Mouse (Mus musculus) heart, embryonic 15.5 days (tissue): ENCODE data around the gene Mfsd4b3. TPM values are rescaled to one million over a fixed set of nuclear protein-coding genes. Genes with fewer than 3 reads are reported as not detected.

Source experiments
- ATAC-seq: fragments of 200-750 bp; cut with Nextera tagmentation; replicated peaks from 2 replicates; pipeline ENCODE4 v1.8.0; 2017; ENCODE audit warnings: low read depth, moderate TSS enrichment; ENCODE audit not compliant: insufficient number of reproducible peaks, insufficient read depth, low FRiP score
- H3K27ac ChIP-seq: fragments of 300-500 bp; sonication (generic); 2 replicates; pipeline ENCODE4 v1.5.1; 2015; ENCODE audit warnings: mild to moderate bottlenecking, inconsistent platforms
- H3K27me3 ChIP-seq: fragments of 300-500 bp; sonication (generic); 2 replicates; pipeline ENCODE4 v1.6.1; 2015; ENCODE audit warnings: inconsistent platforms
- H3K36me3 ChIP-seq: fragments of 300-500 bp; sonication (generic); 2 replicates; pipeline ENCODE4 v1.6.1; 2015; ENCODE audit warnings: mild to moderate bottlenecking, inconsistent platforms
- H3K4me1 ChIP-seq: fragments of 300-500 bp; sonication (generic); replicated peaks from 2 replicates; pipeline ENCODE4 v1.6.1; 2015; ENCODE audit warnings: inconsistent platforms
- H3K4me2 ChIP-seq: fragments of 300-500 bp; sonication (generic); 2 replicates; pipeline ENCODE4 v1.6.1; 2015; ENCODE audit warnings: inconsistent platforms, mild to moderate bottlenecking, moderate library complexity
- H3K4me3 ChIP-seq: fragments of 300-500 bp; sonication (generic); 2 replicates; pipeline ENCODE4 v1.5.1; 2015; ENCODE audit warnings: mild to moderate bottlenecking, inconsistent platforms
- H3K9ac ChIP-seq: fragments of 300-500 bp; sonication (generic); 2 replicates; pipeline ENCODE4 v1.6.1; 2015; ENCODE audit warnings: mild to moderate bottlenecking, inconsistent platforms
- H3K9me3 ChIP-seq: fragments of 300-500 bp; sonication (generic); replicated peaks from 2 replicates; pipeline ENCODE4 v1.6.1; 2016; ENCODE audit warnings: inconsistent platforms
- WGBS: fragments of 180-500 bp; shearing (Covaris S2); methylation state at CpG from one replicate; pipeline ENCODE4 v1.1.7; 2015; ENCODE audit warnings: mixed read lengths; 5-methylcytosine and 5-hydroxymethylcytosine counted together
- polyA plus RNA-seq: library from polyadenylated mRNA; unstranded; fragments of >200 nt; fragmentation: Nextera tagmentation; extraction: Ambion mirVana; gene quantifications from 2 replicates; pipeline ENCODE4 v1.2.1, GENCODE M21; 2015

Mfsd4b3 gene
- polyA plus RNA-seq, 1 experiment from 2014 or later = 1.00 TPM

DNA sequence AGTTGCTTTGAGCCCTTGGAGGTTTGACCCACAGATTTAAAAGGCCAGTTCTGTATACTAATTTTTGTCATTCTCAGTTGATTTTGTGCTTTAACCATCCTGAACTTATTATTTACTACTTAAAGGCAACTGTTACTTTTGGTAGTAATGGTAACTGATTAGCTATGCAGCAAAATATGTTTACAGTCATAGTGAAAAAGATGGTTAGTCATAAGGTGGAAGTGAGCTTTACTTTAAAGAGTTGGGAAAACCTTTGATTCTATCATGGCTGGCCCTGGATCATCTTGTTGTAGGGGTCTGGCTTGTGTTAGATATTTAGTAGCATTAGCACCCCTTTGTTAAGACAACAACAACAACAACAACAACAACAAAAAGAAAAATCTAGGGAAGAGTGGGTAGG, 47.3 kb downstream of the Mfsd4b3 start:
- Histone ChIP-seq H3K36me3 (no peaks in the 10 kb centered on the region), H3K4me3 (no peak overlapping the region), H3K27ac (no peak overlapping the region), H3K4me2 (no peak overlapping the region), H3K9me3 (no peaks in the 10 kb centered on the region), H3K27me3 (no peaks in the 10 kb centered on the region), H3K4me1 (peaks cover 4% of the 10 kb centered on the region; the same call in 1 of the 2 replicates), H3K9ac (no peak overlapping the region)
- ATAC-seq = no peak

- H3K27ac ChIP-seq = no peak overlapping the region
- no peak for ATAC-seq
- H3K4me2 ChIP-seq = peak overlapping the region; percentile 42
- H3K9me3 ChIP-seq = no peaks in the 10 kb centered on the region
- H3K4me3 ChIP-seq = peak overlapping the region; percentile 31
- WGBS = 51% methylated on average over 13 of the region's 13 CpGs
- H3K9ac ChIP-seq = no peak overlapping the region
- no peaks in the 10 kb centered on the region for H3K36me3 ChIP-seq
- peaks cover 4% of the 10 kb centered on the region; the same call in 1 of the 2 replicates for H3K4me1 ChIP-seq
- no peaks in the 10 kb centered on the region for H3K27me3 ChIP-seq
Measured at GRCm38 (mm10) chr10:39908768-39909441, 51.0 kb downstream of the Mfsd4b3 start.

- Histone ChIP-seq H3K9ac (no peak overlapping the region), H3K9me3 (no peaks in the 10 kb centered on the region), H3K4me3 (no peak overlapping the region), H3K36me3 (no peaks in the 10 kb centered on the region), H3K4me1 (peaks cover 4% of the 10 kb centered on the region; the same call in 1 of the 2 replicates), H3K27ac (no peak overlapping the region), H3K4me2 (no peak overlapping the region), H3K27me3 (no peaks in the 10 kb centered on the region)
- no peak for ATAC-seq
- WGBS = 68% methylated on average over 10 of the region's 10 CpGs
Measured at GRCm38 (mm10) chr10:39906799-39907658, 52.9 kb downstream of the Mfsd4b3 start.

DNA sequence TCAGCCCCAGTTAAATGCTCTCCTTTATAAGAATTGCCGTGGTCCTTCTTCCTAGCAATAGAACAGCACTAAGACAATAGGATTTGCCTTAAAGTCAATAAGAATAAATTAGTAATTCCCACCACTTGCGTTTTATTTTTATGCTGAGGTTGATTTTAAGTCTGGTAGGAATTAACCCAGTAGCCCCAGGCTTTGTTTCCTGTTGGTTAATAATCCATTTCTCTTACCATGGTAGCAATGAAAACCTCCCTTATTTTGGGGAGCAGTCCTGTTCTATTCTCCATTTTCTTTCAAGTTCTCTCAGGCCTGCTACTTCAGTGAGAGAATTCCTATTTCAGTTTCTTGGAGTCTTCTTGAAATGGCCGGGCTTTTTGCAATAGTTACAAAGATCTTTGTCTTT, 55.8 kb downstream of the Mfsd4b3 start:
- Histone ChIP-seq H3K4me1 (peaks cover 7% of the 10 kb centered on the region; the same call in 1 of the 2 replicates), H3K9ac (no peak overlapping the region), H3K4me2 (no peak overlapping the region), H3K36me3 (no peaks in the 10 kb centered on the region), H3K4me3 (no peak overlapping the region), H3K9me3 (no peaks in the 10 kb centered on the region), H3K27me3 (no peaks in the 10 kb centered on the region), H3K27ac (no peak overlapping the region)
- ATAC-seq = no peak
- 76% methylated on average over 3 of the region's 3 CpGs for WGBS

DNA sequence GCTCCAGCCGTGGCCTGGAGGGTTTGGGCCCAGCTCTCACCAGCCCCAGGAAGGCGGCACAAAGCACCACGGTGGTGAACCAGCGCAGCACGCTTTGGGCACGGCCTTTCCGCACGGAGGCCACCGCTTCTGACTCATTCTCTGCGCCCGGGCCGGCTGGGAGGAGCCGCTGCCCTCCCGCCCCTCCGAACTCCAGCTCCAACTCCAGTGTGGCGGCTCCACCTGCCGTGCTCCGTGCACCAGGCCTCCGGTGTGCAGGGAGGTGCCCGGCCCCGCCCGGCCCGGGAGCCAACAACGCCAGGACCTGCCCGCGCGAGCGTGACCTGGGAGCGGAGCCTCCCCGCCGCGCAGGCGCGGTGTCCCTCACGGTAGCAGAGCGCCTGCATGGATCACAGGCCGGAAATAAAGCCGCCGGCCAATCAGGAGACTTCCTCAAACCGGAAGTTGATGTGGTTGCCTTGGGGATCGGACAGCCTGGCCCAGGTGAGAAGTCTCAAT, 61.0 kb downstream of the Mfsd4b3 start, which contains the start of gene Mfsd4b4:
Gene Mfsd4b4 (minus strand): TSS at position 365 of the 498 bp plus-strand sequence.
- Histone ChIP-seq H3K27me3 (no peaks in the 10 kb centered on the region), H3K4me3 (peak within 1 kb of the TSS; percentile 65), H3K36me3 (no peaks in the 10 kb centered on the region), H3K9ac (peak within 1 kb of the TSS; percentile 69), H3K4me2 (peak within 1 kb of the TSS; percentile 74), H3K27ac (peak within 1 kb of the TSS; percentile 85), H3K4me1 (peaks cover 9% of the 10 kb centered on the region), H3K9me3 (no peaks in the 10 kb centered on the region)
- WGBS = 1% methylated on average over 41 of the region's 41 CpGs
- ATAC-seq = peak; percentile 98

Other genes starting within 250 kb of the Mfsd4b3 start
- gene Rev3l, start 228.0 kb downstream of the Mfsd4b3 start, polyA plus RNA-seq = 7.6 and 9.5 TPM in 2 replicates
- 2.8 and 4.1 TPM in 2 replicates for gene Mfsd4b4, start 60.9 kb downstream of the Mfsd4b3 start, polyA plus RNA-seq
- gene Mfsd4b2, start 33.2 kb downstream of the Mfsd4b3 start, polyA plus RNA-seq = not detected in 2 replicates
- gene Mfsd4b5, start 26.5 kb upstream of the Mfsd4b3 start, polyA plus RNA-seq = not detected in 2 replicates
- 0.62 and 1.0 TPM in 2 replicates for gene Mfsd4b1, start 65.1 kb upstream of the Mfsd4b3 start, polyA plus RNA-seq
- 14.8 and 20.8 TPM in 2 replicates for gene Slc16a10, start 182.1 kb upstream of the Mfsd4b3 start, polyA plus RNA-seq